Mouse (Mus musculus) embryonic facial prominence, embryonic 11.5 days (tissue): ENCODE measurements at regions not wholly inside any gene's neighbourhood (a gene's known extent, or its start where the extent isn't known, plus 50 kb on each side); places are given as distances from the start of the nearest gene placed in this dataset.

ENCODE experiments used
- ATAC-seq: fragments of 200-750 bp; cut with Nextera tagmentation; replicated peaks from 2 replicates; pipeline ENCODE4 v1.8.0; 2017; ENCODE audit warnings: low read depth; ENCODE audit not compliant: insufficient number of reproducible peaks, low FRiP score, low TSS enrichment
- DNase-seq: peaks from one replicate; pipeline ENCODE4 v3.0.0-alpha.2; 2015; ENCODE audit warnings: low spot score
- H3K27ac ChIP-seq: fragments of 300-500 bp; sonication (generic); replicated peaks from 2 replicates; pipeline ENCODE4 v1.5.1; 2014; ENCODE audit warnings: mild to moderate bottlenecking, low read depth, low read length, control low read depth
- H3K27me3 ChIP-seq: fragments of 300-500 bp; sonication (generic); 2 replicates; pipeline ENCODE4 v1.6.1; 2014; ENCODE audit warnings: mild to moderate bottlenecking, low read length, moderate library complexity, mixed read lengths; ENCODE audit not compliant: control insufficient read depth, insufficient read depth
- H3K36me3 ChIP-seq: fragments of 300-500 bp; sonication (generic); replicated peaks from 2 replicates; pipeline ENCODE4 v1.6.1; 2014; ENCODE audit warnings: low read depth, mild to moderate bottlenecking, low read length, moderate library complexity, mixed read lengths; ENCODE audit not compliant: control insufficient read depth, insufficient read depth
- H3K4me1 ChIP-seq: fragments of 300-500 bp; sonication (generic); 2 replicates; pipeline ENCODE4 v1.6.1; 2014; ENCODE audit warnings: low read length, mixed read lengths; ENCODE audit not compliant: control insufficient read depth, insufficient read depth
- H3K4me2 ChIP-seq: fragments of 300-500 bp; sonication (generic); 2 replicates; pipeline ENCODE4 v1.6.1; 2014; ENCODE audit warnings: low read depth, mild to moderate bottlenecking, control low read depth, low read length, moderate library complexity
- H3K4me3 ChIP-seq: fragments of 300-500 bp; sonication (generic); 2 replicates; pipeline ENCODE4 v1.5.1; 2014; ENCODE audit warnings: low read depth, low read length, control low read depth
- H3K9ac ChIP-seq: fragments of 300-500 bp; sonication (generic); replicated peaks from 2 replicates; pipeline ENCODE4 v1.6.1; 2014; ENCODE audit warnings: mild to moderate bottlenecking, control low read depth, low read length
- H3K9me3 ChIP-seq: fragments of 300-500 bp; sonication (generic); replicated peaks from 2 replicates; pipeline ENCODE4 v1.6.1; 2016; ENCODE audit warnings: mild to moderate bottlenecking, low read length, inconsistent platforms, mixed read lengths; ENCODE audit not compliant: control insufficient read depth
- WGBS: fragments of 180-500 bp; shearing (Covaris S2); extraction: QIAGEN DNeasy Blood & Tissue Kit; methylation state at CpG from one replicate; pipeline ENCODE4 v1.1.7; 2014; 5-methylcytosine and 5-hydroxymethylcytosine counted together

GRCm38 (mm10) chr5:47772642-47773353 lies 210.1 kb upstream of the Slit2 start:
- no peaks in the 10 kb centered on the region for H3K9me3 ChIP-seq
- no peak for DNase-seq
- no peaks in the 10 kb centered on the region for H3K36me3 ChIP-seq
- no peak overlapping the region for H3K9ac ChIP-seq
- no peak overlapping the region for H3K4me3 ChIP-seq
- ATAC-seq: no peak
- H3K4me1 ChIP-seq: no peaks in the 10 kb centered on the region
- WGBS: 63% methylated on average over 8 of the region's 8 CpGs
- no peak overlapping the region for H3K4me2 ChIP-seq
- H3K27ac ChIP-seq: no peak overlapping the region
- no peaks in the 10 kb centered on the region for H3K27me3 ChIP-seq

DNA sequence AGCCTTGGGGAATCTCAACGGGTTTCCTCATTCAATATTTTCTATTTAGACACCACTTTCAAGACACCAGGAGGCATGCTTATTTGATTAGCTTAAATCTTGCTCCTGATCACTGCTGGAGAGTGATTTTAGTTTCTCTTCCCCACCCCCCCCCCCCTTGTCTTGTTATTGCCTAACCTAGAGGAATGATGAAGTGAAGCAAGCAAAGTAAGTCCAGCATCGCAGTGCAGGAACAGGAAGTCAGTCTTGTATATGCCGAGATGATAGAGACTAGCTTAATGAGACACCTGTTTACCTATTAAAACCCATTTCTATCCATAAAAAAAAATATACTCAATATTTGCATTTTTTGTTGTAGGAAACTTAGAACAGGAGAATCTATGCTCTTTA lies 209.6 kb upstream of the Slit2 start:
- Histone ChIP-seq H3K9me3 (no peaks in the 10 kb centered on the region), H3K4me3 (no peak overlapping the region), H3K36me3 (no peaks in the 10 kb centered on the region), H3K27ac (no peak overlapping the region), H3K9ac (no peak overlapping the region), H3K4me1 (no peaks in the 10 kb centered on the region), H3K4me2 (no peak overlapping the region), H3K27me3 (no peaks in the 10 kb centered on the region)
- DNase-seq: no peak
- 56% methylated on average over 3 of the region's 3 CpGs for WGBS
- ATAC-seq: no peak

DNA sequence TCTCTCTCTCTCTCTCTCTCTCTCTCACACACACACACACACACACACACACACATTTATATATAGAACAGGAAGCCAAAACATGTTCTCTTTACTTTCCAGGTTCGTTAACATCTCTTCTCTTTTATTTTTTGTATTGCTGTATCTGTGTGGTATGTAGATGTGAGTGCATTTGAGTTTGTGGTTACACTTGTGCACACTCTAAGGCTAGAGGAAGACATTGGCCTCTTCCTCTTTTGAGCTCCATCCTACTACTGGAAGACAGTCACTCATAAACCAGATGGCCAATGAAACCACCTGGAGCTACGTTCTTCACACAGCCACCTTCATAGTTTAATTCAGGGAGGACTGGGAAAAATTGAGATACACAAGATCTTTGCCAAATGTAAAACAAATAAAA lies 202.1 kb upstream of the Slit2 start:
- 85% methylated on average over 2 of the region's 2 CpGs for WGBS
- Histone ChIP-seq H3K4me1 (no peaks in the 10 kb centered on the region), H3K9ac (no peak overlapping the region), H3K27ac (no peak overlapping the region), H3K4me2 (no peak overlapping the region), H3K4me3 (no peak overlapping the region), H3K27me3 (no peaks in the 10 kb centered on the region), H3K36me3 (no peaks in the 10 kb centered on the region), H3K9me3 (no peaks in the 10 kb centered on the region)
- DNase-seq (no peak), ATAC-seq (no peak)

GRCm38 (mm10) chr5:47781608-47782007 lies 201.3 kb upstream of the Slit2 start:
- H3K27me3 ChIP-seq: no peaks in the 10 kb centered on the region
- H3K27ac ChIP-seq: no peak overlapping the region
- H3K4me3 ChIP-seq: no peak overlapping the region
- no peaks in the 10 kb centered on the region for H3K36me3 ChIP-seq
- H3K9ac ChIP-seq: no peak overlapping the region
- 82% methylated on average over 5 of the region's 5 CpGs for WGBS
- no peak for DNase-seq
- ATAC-seq: no peak
- H3K4me2 ChIP-seq: no peak overlapping the region
- no peaks in the 10 kb centered on the region for H3K9me3 ChIP-seq
- H3K4me1 ChIP-seq: no peaks in the 10 kb centered on the region

- no peak overlapping the region for H3K4me2 ChIP-seq
Observed at GRCm38 (mm10) chr5:47794639-47795272, 188.2 kb upstream of the Slit2 start.

GRCm38 (mm10) chr5:47795273-47795672 lies 187.7 kb upstream of the Slit2 start:
- H3K27ac ChIP-seq: no peak overlapping the region
- 69% methylated on average over 3 of the region's 3 CpGs for WGBS
- H3K4me3 ChIP-seq: no peak overlapping the region
- H3K9ac ChIP-seq: no peak overlapping the region
- no peaks in the 10 kb centered on the region for H3K4me1 ChIP-seq
- no peak for ATAC-seq
- no peaks in the 10 kb centered on the region for H3K36me3 ChIP-seq
- H3K9me3 ChIP-seq: no peaks in the 10 kb centered on the region
- H3K27me3 ChIP-seq: no peaks in the 10 kb centered on the region
- DNase-seq: no peak
- no peak overlapping the region for H3K4me2 ChIP-seq

More at GRCm38 (mm10) chr5:47794639-47795272, 188.2 kb upstream of the Slit2 start:
- Histone ChIP-seq H3K27me3 (no peaks in the 10 kb centered on the region), H3K9ac (no peak overlapping the region), H3K4me1 (no peaks in the 10 kb centered on the region), H3K9me3 (no peaks in the 10 kb centered on the region), H3K36me3 (no peaks in the 10 kb centered on the region), H3K27ac (no peak overlapping the region), H3K4me3 (no peak overlapping the region)
- DNase-seq (no peak), ATAC-seq (no peak)
- 89% methylated on average over 6 of the region's 6 CpGs for WGBS

DNA sequence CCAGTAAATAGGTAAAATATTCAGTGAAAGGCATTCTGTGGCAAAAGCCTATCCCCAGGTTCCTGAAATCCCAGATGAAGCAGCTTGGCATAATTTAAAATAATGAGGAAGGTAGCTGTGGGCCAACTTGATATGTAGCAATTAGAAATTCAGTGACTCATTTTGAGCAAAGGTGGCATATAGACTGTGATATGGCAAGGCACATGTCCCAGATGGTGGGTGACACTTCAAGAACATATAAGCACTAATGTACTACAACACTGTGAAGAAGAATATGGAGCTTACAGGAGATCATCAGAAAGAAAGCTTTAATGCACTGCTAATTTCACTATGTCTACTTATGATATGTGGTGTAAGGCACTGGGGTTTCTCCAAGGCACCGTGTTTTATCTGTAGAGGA lies 162.0 kb upstream of the Slit2 start:
- H3K27ac ChIP-seq: no peak overlapping the region
- no peak overlapping the region for H3K4me3 ChIP-seq
- H3K36me3 ChIP-seq: no peaks in the 10 kb centered on the region
- no peaks in the 10 kb centered on the region for H3K4me1 ChIP-seq
- no peak for DNase-seq
- ATAC-seq: no peak
- H3K9ac ChIP-seq: no peak overlapping the region
- H3K27me3 ChIP-seq: no peaks in the 10 kb centered on the region
- 94% methylated on average over 1 of the region's 1 CpGs for WGBS
- no peak overlapping the region for H3K4me2 ChIP-seq
- no peaks in the 10 kb centered on the region for H3K9me3 ChIP-seq

DNA sequence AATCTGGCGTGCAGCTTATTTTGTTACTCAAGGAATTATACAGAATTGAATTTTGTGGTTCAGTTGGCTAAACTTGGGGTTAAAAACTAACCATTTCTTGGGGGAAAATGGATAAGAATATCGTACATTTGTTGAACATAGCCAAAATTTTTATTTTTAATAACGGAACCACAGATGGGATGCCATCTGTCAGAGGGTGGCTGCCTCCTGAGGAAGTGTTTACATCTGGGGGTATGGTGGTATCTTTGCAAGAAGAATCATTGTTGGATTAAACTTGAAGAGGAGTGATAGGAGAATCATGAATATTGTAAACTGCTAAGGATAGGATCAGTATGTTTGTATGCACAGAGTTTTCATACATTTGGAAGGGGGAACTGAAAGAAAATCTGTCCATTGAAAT lies 144.9 kb upstream of the Slit2 start:
- ATAC-seq: no peak
- Histone ChIP-seq H3K4me1 (no peaks in the 10 kb centered on the region), H3K36me3 (no peaks in the 10 kb centered on the region), H3K9ac (no peak overlapping the region), H3K4me2 (no peak overlapping the region), H3K9me3 (no peaks in the 10 kb centered on the region), H3K27ac (no peak overlapping the region), H3K4me3 (no peak overlapping the region), H3K27me3 (no peaks in the 10 kb centered on the region)
- no peak for DNase-seq
- WGBS: 89% methylated on average over 3 of the region's 3 CpGs
